Mouse (Mus musculus) forebrain, postnatal 0 days (tissue): ENCODE data around the gene Tnik. TPM values are rescaled to one million over a fixed set of nuclear protein-coding genes. Genes with fewer than 3 reads are reported as not detected.

Experiments
- ATAC-seq: fragments of 200-750 bp; cut with Nextera tagmentation; 2 replicates; pipeline ENCODE4 v1.8.0; 2017; ENCODE audit warnings: mild to moderate bottlenecking, moderate library complexity
- DNase-seq: peaks from one replicate; pipeline ENCODE4 v3.0.0-alpha.2; 2015
- H3K27ac ChIP-seq: fragments of 300-500 bp; sonication (generic); 2 replicates; pipeline ENCODE4 v1.5.1; 2014; ENCODE audit warnings: low read depth, mild to moderate bottlenecking, antibody characterized with exemption, low read length, moderate library complexity, mixed read lengths
- H3K27me3 ChIP-seq: fragments of 300-500 bp; sonication (generic); 2 replicates; pipeline ENCODE4 v1.6.1; 2014; ENCODE audit warnings: mild to moderate bottlenecking, low read length, mixed read lengths; ENCODE audit not compliant: insufficient read depth
- H3K36me3 ChIP-seq: fragments of 300-500 bp; sonication (generic); 2 replicates; pipeline ENCODE4 v1.6.1; 2014; ENCODE audit warnings: mild to moderate bottlenecking, moderate library complexity; ENCODE audit not compliant: insufficient read depth
- H3K4me1 ChIP-seq: fragments of 300-500 bp; sonication (generic); 2 replicates; pipeline ENCODE4 v1.6.1; 2014; ENCODE audit warnings: antibody characterized with exemption; ENCODE audit not compliant: insufficient read depth
- H3K4me2 ChIP-seq: fragments of 300-500 bp; sonication (generic); 2 replicates; pipeline ENCODE4 v1.6.1; 2014; ENCODE audit warnings: low read depth, mild to moderate bottlenecking, moderate library complexity
- H3K4me3 ChIP-seq: fragments of 300-500 bp; sonication (generic); 2 replicates; pipeline ENCODE4 v1.5.1; 2014; ENCODE audit warnings: low read depth, low read length, mixed read lengths
- H3K9ac ChIP-seq: fragments of 300-500 bp; sonication (generic); 2 replicates; pipeline ENCODE4 v1.6.1; 2014; ENCODE audit warnings: mild to moderate bottlenecking
- H3K9me3 ChIP-seq: fragments of 300-500 bp; sonication (generic); 2 replicates; pipeline ENCODE4 v1.6.1; 2016; ENCODE audit warnings: low read length
- CTCF ChIP-seq: sonication (generic); IDR thresholded peaks from 2 replicates; pipeline ENCODE4 v1.5.1; 2016; ENCODE audit warnings: antibody characterized with exemption, control low read depth, low read depth
- WGBS: fragments of 180-500 bp; shearing (Covaris S2); extraction: QIAGEN DNeasy Blood & Tissue Kit; methylation state at CpG from one replicate; pipeline ENCODE4 v1.1.7; 2014; 5-methylcytosine and 5-hydroxymethylcytosine counted together
- polyA plus RNA-seq: library from polyadenylated mRNA; unstranded; fragments of >200 nt; fragmentation: Nextera tagmentation; extraction: Ambion mirVana; gene quantifications from 2 replicates; pipeline ENCODE4 v1.2.1, GENCODE M21; 2015
- total RNA-seq: library from RNA; depleted of rRNA; stranded (reverse); fragments of >200 nt; gene quantifications from 2 replicates; pipeline ENCODE4 v1.2.3, GENCODE M21; 2014

Gene Tnik
- total and polyA plus RNA-seq, 2 experiments from 2014 or later, result 43.0 to 125 TPM

DNA sequence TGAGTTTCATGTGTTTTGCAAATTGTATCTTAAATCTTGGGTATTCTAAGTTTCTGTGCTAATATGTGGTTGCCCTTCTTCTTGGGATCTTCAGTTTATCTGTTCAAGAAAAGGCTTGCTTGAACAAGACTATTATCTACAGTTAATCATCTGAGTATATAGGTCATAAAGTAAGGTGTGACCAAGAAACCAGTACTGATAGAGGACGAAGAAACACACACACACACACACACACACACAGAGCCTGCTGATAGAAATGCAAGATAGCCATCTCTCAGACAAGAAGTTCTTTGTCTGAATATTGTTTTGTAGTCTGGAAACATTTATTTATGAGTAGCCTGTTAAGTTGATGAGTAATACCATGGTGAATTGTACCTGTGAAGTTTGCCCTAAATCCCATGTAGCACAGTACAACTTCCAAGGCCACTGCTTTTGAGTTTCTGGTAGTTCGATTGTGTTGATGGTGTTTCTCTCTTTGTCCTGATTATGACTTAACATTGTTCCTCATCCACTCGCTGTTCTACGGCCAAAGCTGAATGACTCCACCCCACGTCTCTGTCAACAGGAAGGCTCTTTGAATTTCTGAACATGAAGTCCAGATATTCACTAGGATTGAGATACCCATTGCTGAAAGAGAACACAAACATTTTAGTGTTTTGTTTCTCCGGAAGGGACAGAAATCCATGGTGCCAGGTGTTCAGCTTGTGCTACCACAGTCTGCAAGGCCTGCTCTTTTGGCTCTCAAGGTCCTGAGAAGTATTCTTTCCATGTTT lies 111.9 kb downstream of the Tnik start:
- WGBS, result 95% methylated on average over 6 of the region's 6 CpGs
- TF ChIP-seq CTCF, result no peak
- Histone ChIP-seq H3K9ac (no peak overlapping the region), H3K4me3 (no peak overlapping the region), H3K36me3 (no peaks in the 10 kb centered on the region), H3K27ac (no peak overlapping the region), H3K4me1 (no peaks in the 10 kb centered on the region), H3K27me3 (no peaks in the 10 kb centered on the region), H3K4me2 (no peak overlapping the region), H3K9me3 (no peaks in the 10 kb centered on the region)
- no peak for DNase-seq
- ATAC-seq, result no peak

DNA sequence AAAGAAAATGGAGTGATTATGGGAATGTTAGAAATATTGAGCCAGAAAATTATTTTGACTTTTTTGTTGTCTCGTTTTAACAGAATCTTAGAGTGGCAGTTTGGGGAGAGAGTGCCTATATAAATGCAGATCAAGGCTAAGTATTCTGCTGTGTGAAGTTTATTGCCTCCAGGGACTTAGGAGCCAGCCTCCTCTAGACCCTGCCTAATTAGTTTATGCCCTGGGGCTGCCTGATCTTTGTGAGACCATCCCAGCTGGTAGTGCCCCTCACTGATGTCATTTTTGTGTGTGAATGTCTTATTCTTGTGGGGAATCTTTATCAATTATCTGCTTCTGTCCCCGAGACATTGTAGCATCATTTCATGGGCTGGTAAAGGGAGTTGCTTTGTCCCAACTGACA lies 117.2 kb downstream of the Tnik start:
- Histone ChIP-seq H3K4me3 (no peak overlapping the region), H3K9ac (no peak overlapping the region), H3K27ac (no peak overlapping the region), H3K4me1 (peaks cover 11% of the 10 kb centered on the region), H3K27me3 (no peaks in the 10 kb centered on the region), H3K9me3 (no peaks in the 10 kb centered on the region), H3K4me2 (no peak overlapping the region), H3K36me3 (no peaks in the 10 kb centered on the region)
- WGBS, result 29% methylated on average over 2 of the region's 2 CpGs
- no peak for TF ChIP-seq CTCF
- ATAC-seq, result no peak
- no peak for DNase-seq

- ATAC-seq, result no peak
- Histone ChIP-seq H3K4me3 (no peak overlapping the region), H3K9ac (no peak overlapping the region), H3K27me3 (no peaks in the 10 kb centered on the region), H3K4me2 (no peak overlapping the region), H3K36me3 (no peaks in the 10 kb centered on the region), H3K4me1 (peaks cover 13% of the 10 kb centered on the region), H3K27ac (peak overlapping the region; percentile 17; the same call in 1 of the 2 replicates), H3K9me3 (no peaks in the 10 kb centered on the region)
- WGBS, result 31% methylated on average over 11 of the region's 11 CpGs
- TF ChIP-seq CTCF, result no peak
- DNase-seq, result peak; percentile 42
These were observed 120.6 kb downstream of the Tnik start for GRCm38 (mm10) chr3:28383526-28384126.

GRCm38 (mm10) chr3:28385199-28385975 lies 122.4 kb downstream of the Tnik start:
- Histone ChIP-seq H3K27me3 (no peaks in the 10 kb centered on the region), H3K4me1 (peaks cover 13% of the 10 kb centered on the region), H3K9me3 (no peaks in the 10 kb centered on the region), H3K27ac (peak overlapping the region; percentile 17; the same call in 1 of the 2 replicates), H3K4me3 (no peak overlapping the region), H3K36me3 (no peaks in the 10 kb centered on the region), H3K9ac (no peak overlapping the region), H3K4me2 (no peak overlapping the region)
- peak; percentile 85 for ATAC-seq
- WGBS, result 76% methylated on average over 10 of the region's 10 CpGs
- no peak for TF ChIP-seq CTCF
- DNase-seq, result peak; percentile 72

DNA sequence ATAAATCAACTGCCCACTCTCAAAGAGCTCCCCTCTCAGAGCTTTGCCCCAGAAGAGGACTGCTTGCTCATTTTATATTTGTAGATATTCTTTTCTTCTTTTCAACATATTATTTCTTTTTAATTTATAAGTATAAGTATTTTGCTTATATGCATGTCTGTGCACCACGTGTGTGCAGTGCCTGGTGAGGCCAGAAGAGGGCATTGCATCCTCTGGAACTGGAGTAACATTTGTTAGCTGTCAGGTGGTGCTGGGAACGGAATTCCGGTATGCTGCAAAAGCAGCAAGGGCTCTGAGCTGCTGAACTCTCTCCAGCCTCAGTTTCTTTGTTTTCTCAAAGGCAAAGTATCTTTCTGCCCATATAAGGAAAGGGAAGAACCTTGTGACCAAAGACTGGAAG lies 125.5 kb downstream of the Tnik start:
- 0 out of 2 replicates have a peak, but pooled peaks have one; percentile 18 for TF ChIP-seq CTCF
- H3K27me3 ChIP-seq, result no peaks in the 10 kb centered on the region
- WGBS, result 87% methylated on average over 3 of the region's 3 CpGs

GRCm38 (mm10) chr3:28390183-28390582 lies 127.2 kb downstream of the Tnik start:
- no peak overlapping the region for H3K4me3 ChIP-seq

More for the DNA sequence above, 125.5 kb downstream of the Tnik start:
- ATAC-seq (no peak), DNase-seq (no peak)
- H3K4me2 ChIP-seq, result no peak overlapping the region
- no peak overlapping the region for H3K9ac ChIP-seq
- H3K9me3 ChIP-seq, result no peaks in the 10 kb centered on the region
- H3K36me3 ChIP-seq, result no peaks in the 10 kb centered on the region
- H3K4me3 ChIP-seq, result no peak overlapping the region
- H3K4me1 ChIP-seq, result peaks cover 13% of the 10 kb centered on the region
- no peak overlapping the region for H3K27ac ChIP-seq

More at GRCm38 (mm10) chr3:28390183-28390582, 127.2 kb downstream of the Tnik start:
- H3K4me1 ChIP-seq, result 0 out of 2 replicates have a peak, but pooled peaks cover 2% of the 10 kb centered on the region
- ATAC-seq (no peak), DNase-seq (no peak)
- no peaks in the 10 kb centered on the region for H3K9me3 ChIP-seq
- H3K9ac ChIP-seq, result no peak overlapping the region
- no peak for TF ChIP-seq CTCF
- H3K27ac ChIP-seq, result no peak overlapping the region
- no peaks in the 10 kb centered on the region for H3K36me3 ChIP-seq
- no peak overlapping the region for H3K4me2 ChIP-seq
- WGBS, result 96% methylated on average over 2 of the region's 2 CpGs
- H3K27me3 ChIP-seq, result no peaks in the 10 kb centered on the region
